Mouse (Mus musculus) heart, postnatal 14 days (tissue): ENCODE data around the gene Khk. TPM values are rescaled to one million over a fixed set of nuclear protein-coding genes. Genes with fewer than 3 reads are reported as not detected.

ENCODE experiments used
- DNase-seq, 2 experiments: peaks; one replicate each; pipeline ENCODE4 v3.0.0; 2021 to 2022
- intact Hi-C: fragments of 180-260 bp; cut with DNase I; formaldehyde crosslinking; loops from one replicate; pipeline ENCODE4 v1.15.1; 2025
- total RNA-seq, 2 experiments: library from RNA; stranded (reverse); gene quantifications; 2 replicates each; pipeline ENCODE4 v1.2.3; 2021

Khk gene
- total RNA-seq, 2 experiments from 2014 or later, result 15.4 TPM

DNA sequence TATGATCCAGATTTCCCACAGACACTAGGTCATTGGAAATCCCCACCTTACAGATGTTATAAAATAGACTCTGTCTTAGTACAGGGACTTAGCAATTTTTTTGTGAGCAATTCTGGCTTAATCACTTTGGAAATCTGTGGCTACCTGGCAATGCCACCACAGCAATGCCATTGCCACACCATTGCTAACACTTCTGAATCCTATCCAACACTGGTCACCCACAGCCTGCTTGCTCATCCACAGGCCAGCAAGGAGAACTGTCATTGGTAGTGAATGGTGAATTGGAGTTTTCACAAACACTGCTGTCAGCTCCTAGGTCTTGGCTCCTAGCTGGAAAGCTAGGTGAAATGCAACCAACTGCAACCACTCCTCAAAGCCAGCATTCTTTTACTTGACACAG lies 10.8 kb upstream of the Khk start:
- no peak for DNase-seq
- intact Hi-C loops, result no loop called here

DNA sequence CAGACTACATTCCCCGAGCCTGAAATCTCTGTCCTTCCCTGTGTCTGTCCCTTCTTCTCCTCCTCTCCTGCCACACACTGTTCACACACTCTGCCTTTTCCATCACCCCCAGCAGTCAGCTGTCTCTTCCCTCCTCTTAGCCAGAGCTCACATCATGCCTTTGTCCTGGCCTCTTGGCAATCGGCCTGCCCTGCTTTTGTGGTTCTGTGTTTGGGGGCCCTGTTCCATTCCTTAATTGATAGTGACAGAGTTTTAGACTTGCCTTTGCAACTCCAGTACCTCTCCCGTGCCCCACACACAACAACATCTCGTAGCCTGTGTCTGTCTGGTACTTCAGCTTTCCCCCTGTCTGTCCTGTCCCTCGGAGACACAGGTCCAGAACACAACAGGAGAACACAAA lies 9.1 kb upstream of the Khk start:
- intact Hi-C loops, result no loop called here
- peak in 1 of 2 experiments; percentile 38 for DNase-seq

DNA sequence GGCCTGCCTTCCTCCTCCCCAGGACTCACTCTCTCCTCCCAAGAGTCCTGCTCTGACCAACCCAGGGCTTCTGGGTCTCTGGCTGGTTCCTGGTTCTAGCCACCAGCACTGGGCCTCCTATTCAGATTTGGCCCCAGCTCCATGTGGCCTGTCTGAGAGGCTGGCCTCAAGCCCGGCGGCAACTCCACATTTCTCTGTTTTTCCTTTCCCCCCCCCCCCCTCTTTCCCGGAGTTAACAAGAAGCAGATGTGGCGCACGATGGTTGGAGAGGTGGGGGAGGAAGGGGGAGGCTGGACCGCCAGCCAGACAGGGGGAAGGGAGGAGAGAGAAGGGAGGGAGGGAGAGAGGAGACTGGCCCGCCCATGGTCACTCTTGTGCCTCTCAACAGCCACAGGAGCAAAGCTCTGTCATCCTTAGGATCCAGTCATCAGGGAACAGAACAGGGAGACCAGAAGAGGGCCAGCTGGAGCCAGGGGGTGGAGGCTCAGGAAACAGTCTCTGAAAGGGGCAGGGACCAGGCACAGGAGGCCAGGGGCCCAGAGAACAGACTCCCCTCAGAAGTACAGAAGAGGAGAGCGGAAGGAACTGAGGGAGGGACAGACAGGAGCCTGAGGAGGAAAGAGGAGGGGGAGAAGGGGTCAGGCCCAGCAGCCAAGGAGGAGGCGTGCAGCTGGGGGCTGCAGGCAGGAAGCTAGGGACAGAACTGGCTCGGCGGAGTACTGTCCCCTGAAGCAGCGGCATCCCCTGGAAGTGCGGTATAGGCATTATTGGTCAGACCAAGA lies 8.0 kb upstream of the Khk start, which contains the start of gene Emilin1:
Gene Emilin1, plus strand, starts transcription at position 343 of the 782 bp plus-strand sequence.
- intact Hi-C loops, result no loop called here
- peak; percentile 77 to 79 for DNase-seq

DNA sequence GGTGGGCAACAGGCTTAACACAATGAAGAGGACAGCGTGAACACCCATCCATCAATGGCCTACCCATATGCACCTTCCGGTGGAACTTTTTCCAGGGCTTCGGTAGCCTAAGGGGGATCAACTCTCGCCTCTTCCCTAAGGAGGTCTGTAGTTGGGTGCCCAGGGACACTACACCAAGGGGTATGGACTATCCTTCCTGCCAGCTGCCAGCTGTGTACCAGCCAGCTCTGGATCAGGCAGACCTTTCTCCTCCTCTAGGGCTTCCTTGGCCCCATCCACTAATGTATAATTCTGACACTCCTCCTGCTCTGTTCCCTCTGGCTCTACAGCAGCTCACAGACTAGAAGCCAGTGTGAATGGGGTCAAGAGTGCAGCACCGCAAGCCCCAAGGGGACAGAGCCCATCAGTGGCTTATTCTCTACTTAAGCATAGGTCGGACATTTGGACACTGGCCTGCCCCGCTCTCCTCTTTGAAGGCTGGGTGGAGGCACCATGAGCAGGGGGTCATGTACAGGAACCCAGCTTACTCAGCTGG lies 7.1 kb upstream of the Khk start:
- intact Hi-C loops, result no loop called here
- no peak for DNase-seq

DNA sequence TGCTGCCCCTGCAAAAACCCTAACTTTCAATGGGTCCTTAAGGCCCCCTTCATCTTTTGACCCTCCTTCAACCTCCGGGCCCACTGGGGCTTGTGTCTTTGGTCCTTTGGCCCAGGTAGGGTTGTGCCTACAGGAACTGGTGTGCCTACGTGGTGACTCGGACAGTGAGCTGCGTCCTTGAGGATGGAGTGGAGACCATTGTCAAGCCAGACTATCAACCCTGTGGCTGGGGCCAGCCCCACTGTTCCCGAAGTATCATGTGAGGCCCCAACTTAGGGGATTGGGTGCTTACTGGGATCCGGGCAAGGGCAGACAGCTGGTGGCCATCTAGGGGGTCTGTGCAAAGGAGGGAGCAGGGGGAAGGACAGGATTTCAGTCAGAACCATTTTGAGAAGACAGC lies 6.4 kb upstream of the Khk start:
- intact Hi-C loops, result no loop called here
- no peak for DNase-seq

DNA sequence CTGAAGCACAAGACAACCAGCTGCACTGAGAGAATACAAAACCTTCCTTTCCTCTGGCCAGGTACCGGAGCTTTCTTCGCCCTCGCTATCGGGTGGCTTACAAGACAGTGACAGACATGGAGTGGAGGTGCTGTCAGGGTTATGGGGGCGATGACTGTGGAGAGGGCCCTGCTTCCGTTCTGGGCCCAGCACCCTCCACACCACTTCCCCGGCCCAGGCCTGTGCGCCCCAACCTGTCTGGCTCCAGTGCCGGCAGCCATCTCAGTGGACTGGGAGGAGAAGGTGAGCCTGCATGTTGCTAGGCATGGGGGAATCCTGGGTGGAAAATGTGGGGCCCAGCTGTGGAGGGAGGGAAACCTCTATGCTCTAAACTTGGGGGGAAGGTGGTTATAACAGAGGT lies 5.8 kb upstream of the Khk start:
- DNase-seq, result peak in 1 of 2 experiments; percentile 29
- intact Hi-C loops, result no loop called here

DNA sequence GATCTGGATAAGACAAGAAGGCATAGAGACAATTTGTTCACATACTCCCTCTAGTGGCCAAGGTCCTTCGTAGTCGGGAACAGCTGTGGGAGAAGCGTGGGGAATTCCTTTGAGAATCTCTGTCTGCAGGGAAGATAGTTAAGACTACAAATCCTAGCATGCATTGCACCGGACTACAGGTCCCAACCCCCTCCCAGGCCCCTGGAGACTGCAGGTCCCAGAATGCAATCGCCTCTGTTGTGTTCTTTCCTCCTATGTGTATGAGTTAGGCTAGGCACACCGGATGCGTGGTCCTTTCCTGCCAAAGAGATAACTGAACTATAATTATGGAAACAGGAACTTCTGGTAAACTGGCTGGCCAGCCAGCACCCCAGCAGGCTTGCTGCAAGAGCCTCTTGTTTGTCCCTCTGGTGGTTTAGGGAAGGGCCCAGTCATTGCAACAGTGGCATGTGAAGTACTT lies 5.2 kb upstream of the Khk start:
- intact Hi-C loops, result no loop called here
- DNase-seq, result peak; percentile 86 to 87

DNA sequence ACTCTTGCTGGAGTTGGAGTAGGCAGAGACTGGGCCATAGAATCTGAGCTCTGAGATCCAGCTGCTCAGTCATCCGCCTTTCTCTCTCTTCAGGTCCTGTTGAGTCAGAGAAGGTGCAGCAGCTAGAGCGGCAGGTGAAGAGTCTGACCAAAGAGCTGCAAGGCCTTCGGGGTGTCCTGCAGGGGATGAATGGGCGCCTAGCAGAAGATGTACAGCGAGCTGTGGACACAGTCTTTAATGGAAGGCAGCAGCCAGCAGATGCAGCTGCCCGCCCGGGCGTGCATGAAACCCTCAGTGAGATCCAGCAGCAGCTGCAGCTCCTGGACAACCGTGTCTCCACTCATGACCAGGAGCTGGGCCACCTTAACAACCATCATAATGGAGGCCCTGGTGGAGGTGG lies 4.4 kb upstream of the Khk start:
- intact Hi-C loops, result no loop called here
- no peak for DNase-seq

DNA sequence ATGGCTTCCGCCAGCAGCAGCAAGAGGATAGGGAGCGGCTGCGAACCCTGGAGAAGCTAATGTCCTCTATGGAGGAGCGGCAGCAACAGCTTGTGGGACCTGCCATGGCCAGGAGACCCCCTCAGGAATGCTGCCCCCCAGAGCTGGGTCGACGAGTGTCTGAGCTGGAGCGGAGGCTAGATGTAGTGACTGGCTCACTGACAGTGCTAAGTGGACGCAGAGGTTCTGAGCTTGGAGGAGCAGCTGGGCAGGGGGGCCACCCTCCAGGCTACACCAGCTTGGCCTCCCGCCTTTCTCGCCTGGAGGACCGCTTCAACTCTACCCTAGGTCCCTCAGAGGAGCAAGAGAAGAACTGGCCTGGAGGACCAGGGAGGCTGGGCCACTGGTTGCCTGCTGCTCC lies 3.9 kb upstream of the Khk start:
- intact Hi-C loops, result no loop called here
- no peak for DNase-seq

DNA sequence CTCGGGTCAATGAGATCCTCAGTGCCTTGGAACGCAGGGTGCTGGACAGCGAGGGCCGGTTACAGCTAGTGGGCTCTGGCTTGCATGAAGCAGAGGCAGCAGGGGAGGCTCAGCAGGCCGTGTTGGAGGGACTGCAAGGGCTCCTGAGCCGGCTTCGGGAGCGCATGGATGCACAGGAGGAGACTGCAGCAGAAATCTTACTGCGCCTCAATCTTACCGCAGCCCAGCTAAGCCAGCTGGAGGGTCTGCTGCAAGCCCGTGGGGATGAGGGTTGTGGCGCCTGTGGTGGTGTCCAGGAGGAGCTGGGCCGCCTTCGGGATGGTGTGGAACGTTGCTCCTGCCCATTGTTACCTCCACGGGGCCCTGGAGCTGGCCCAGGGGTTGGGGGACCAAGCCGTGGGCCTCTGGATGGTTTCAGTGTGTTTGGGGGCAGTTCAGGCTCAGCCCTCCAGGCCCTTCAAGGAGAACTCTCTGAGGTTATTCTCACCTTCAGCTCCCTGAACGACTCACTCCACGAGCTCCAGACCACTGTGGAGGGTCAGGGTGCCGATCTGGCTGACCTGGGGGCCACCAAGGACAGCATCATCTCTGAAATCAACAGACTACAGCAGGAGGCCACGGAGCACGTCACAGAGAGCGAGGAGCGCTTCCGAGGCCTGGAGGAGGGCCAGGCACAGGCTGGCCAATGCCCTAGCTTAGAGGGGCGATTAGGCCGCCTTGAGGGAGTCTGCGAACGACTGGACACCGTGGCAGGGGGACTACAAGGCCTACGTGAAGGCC lies 3.1 kb upstream of the Khk start:
- no peak for DNase-seq
- intact Hi-C loops, result no loop called here

DNA sequence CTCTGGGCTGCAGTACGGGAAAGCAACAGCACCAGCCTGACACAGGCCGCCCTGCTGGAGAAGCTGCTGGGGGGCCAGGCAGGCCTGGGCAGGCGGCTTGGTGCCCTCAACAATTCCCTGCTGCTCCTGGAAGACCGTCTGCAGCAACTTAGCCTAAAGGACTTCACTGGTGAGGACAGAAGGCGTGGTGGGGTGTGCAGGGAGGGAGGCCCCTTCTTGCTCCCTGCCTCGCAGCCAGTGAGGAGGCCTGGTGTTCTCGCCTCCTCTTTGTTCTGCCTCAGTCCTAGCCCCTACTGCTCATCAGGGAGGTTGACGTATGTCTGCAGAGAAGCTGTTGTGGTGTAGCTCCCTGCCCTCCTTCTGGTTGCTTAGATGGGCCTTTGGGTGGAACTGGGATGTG lies 2.5 kb upstream of the Khk start:
- DNase-seq, result no peak
- intact Hi-C loops, result no loop called here

DNA sequence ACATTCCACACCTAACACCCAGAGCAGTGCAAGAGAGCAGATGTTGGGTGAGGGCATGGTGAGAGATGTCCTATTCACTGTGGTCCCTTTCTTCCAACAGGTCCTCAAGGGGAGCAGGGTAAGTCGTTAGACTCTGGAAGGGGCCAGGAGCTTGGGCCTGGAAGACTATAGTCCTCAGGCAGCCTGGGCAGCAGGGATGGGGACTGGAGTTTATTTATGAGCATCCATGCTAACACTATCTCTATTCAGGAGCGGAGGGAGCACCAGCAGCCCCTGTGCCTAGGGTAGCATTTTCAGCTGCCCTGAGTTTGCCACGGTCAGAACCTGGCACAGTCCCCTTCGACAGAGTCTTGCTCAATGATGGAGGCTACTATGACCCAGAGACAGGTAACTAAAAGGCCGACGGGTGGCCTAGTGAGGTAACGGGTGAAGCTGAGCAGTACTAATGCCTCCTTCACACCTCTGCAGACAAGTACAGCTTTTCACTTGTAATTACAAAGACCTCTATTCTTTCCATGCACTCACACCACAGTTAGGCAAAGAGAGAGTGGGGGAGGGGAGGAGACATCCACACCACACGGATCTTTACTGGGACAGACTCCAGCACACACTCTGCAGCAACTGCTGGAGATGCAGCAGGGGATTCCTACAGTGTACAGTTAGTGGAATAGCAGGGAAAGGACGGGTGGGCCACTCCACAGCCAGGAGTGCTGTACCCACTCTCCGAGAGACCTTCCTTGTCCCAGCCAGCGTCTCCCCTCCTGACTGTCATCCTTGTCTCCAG lies 1.2 kb upstream of the Khk start:
- intact Hi-C loops, result loop anchor here (2.0 to 5.0 kb wide), 2 partner anchors 37 to 113 kb away; no protein-coding TSS in a partner anchor

DNA sequence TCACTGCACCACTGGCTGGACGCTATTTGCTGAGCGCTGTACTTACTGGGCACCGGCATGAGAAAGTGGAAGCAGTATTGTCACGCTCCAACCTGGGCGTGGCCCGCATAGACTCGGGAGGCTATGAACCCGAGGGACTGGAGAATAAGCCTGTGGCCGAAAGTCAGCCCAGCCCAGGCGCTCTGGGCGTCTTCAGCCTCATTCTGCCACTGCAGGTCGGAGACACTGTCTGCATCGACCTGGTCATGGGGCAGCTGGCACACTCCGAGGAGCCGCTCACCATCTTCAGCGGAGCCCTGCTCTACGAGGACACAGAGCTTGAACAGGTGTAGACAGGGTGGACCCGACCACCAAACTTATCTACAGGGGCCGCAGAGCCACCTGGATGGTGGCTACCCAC lies 610 bp upstream of the Khk start:
- DNase-seq, result peak in 1 of 2 experiments; percentile 30
- intact Hi-C loops, result loop anchor here (2.0 to 5.0 kb wide), 2 partner anchors 37 to 114 kb away; no protein-coding TSS in a partner anchor

More for the DNA sequence above, 1.2 kb upstream of the Khk start:
- no peak for DNase-seq

DNA sequence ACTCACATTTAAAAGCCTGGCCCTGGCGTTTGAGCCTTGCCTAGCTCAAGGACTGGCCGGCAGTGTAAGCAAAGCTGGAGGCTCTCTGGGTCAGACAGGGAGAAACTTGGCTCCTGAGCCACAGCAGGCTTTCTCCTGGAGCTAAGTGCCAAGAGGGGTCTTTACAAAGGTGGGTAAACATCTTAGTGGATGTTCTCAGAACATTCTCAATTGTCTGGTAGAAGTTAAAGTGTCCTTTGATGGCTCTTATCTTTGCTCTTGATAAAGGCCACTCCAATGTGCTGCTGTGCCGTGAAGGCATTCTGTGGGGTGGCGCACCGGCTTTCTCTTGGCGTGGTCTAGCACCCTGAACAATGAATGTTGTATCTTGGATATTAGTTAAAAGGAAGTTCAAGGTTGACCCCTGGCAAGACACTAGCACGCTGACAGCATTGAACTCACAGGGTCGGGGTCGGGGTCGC lies 1.4 kb downstream of the Khk start:
- intact Hi-C loops, result loop anchor here (5.0 kb wide), 1 partner anchor 35 kb away; no protein-coding TSS in a partner anchor
- DNase-seq, result no peak

DNA sequence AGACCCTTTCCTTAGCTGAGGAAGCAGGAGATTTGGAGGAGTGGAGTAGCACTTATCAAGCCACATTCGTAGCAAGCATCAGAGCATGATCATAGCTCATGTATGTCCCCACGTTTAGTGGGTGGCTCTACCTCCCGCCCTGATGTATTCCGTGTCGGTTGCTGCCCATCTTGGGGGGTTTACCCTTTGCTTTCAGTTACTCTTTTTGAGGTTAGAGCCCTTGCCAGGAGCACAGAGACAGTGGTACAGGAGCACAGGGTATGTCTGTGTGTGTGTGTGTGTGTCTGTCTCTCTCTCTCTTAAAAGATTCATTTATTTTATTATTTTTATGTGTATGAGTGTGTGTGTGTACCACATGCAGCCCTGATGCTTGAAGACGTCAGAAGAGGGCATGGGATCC lies 1.9 kb downstream of the Khk start:
- intact Hi-C loops, result loop anchor here (5.0 kb wide), 1 partner anchor 34 kb away; no protein-coding TSS in a partner anchor
- no peak for DNase-seq

DNA sequence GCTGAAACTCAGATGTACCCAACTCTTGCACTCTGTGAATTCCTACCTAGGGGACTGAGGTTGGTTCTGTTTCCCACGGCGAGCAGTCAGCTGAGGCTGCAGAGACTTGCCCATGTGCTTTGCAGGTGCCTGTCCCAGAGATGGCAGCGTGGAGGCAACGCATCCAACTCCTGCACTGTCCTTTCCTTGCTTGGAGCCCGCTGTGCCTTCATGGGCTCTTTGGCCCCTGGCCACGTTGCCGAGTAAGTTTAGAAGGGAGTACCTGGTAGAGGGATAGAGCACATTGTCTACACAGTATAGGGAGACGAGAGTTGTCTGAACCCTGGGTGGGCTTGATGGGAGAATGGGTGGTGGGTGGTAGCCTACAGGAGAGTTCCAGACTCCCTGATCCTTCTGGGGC lies 3.4 kb downstream of the Khk start:
- no peak for DNase-seq
- intact Hi-C loops, result loop anchor here (5.0 kb wide), 1 partner anchor 33 kb away; no protein-coding TSS in a partner anchor

DNA sequence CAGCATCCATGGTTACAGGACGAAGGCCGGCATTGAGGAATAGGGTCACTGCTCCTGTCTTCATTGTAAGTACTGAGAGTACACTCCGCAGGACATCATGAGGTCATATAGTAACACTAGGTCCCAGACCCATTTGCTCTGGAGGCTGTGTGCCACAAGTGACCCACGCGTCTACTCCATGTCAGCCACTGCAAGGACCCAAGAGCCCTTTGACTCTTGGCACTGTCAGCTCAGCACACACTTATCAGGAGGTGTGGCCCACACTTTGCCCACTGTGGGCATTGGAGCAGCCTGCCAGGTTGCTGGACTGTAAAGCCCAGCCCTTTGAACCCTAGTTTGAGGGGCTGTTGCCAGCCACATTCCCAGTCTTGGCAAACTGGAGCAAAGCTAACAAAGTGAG lies 4.0 kb downstream of the Khk start:
- DNase-seq, result no peak
- intact Hi-C loops, result no loop called here

DNA sequence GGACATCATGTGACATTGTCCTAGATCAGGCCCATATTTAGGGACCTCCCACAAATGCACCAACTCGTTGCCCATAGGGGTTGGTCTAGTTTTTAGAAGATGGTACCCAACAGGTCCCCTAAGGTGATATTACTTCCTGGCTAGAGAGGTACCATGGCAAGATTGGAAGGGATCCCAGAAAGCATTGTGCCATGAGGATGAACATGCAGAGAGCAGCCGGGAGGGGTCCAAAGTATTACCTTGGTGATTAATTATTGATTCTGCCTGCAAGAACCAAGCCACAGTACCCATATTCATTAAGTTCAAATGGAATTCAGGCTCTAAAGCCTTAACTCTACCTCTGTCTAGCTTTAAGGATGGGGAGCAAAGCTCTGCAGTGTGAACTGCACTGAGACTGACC lies 4.8 kb downstream of the Khk start:
- intact Hi-C loops, result no loop called here
- no peak for DNase-seq

DNA sequence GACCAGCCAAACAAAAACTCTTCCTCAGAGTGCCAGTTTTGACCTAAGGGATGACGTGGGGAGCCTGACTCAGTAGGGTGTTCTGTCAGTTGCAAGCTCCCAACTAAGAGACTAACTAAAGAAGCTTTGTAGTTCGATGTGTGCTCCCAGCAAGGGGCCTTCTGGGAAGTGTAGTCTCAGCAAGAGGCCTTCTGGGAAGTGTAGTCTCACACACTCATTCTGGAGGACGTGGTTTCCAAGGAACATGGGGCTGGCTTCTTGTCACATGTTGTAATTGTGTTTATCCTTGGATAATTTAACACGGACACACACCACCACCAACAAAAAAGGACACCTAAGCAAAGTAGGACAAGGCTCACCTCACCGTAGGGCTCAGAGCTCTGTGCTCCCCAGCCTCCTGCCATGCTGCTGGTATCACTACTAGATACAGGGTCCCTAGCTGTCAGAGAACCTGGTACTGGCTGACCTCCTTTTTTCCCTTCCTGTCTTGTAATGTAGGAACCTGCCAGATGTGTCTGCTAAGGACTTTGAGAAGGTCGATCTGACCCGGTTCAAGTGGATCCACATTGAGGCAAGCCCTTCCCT lies 6.8 kb downstream of the Khk start:
- no peak for DNase-seq
- intact Hi-C loops, result no loop called here

DNA sequence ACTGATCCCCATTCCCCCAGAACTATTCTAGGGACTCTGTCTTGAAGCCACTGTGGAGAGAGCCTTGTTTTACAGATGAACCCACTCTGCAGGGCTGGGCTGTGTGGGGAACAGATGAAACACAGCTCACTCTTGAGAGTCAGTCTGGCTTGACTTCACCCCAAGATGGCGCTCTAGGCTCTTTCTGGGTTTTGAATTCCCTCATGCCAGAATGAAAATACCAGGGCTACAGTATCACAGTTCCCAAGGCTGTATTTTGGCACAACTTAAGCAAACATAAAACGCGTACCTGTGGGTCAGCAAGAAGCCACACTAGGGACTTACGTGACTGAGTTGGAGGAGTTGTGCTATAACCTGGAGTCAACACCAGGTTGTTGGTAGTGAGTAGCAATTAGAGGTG lies 8.9 kb downstream of the Khk start:
- intact Hi-C loops, result loop anchor here (1.0 to 2.0 kb wide), 2 partner anchors 65 to 74 kb away; no protein-coding TSS in a partner anchor
- DNase-seq, result peak; percentile 78 to 90
